In genomic region chr10:79949873-79950272, GRCm38 (mm10) we compare ENCODE assay signal across 22 mouse cellular contexts. TPM values are rescaled to one million over a fixed set of nuclear protein-coding genes. Genes with fewer than 3 reads are reported as not detected.
DNase-seq lines count a peak whose midpoint lies in the region; ATAC-seq and TF ChIP-seq lines count a peak whose summit lies in the region.
"Had no signal": no experiment of that assay in that cellular context is flagged by ENCODE, and none has a peak within 500 bp of the region (broad histone marks: within the 10 kb centered on the region; RNA-seq: fewer than 3 reads in every experiment).

No protein-coding gene starts in this region.

- TF ChIP-seq POLR2A in kidney, adult 2 months (IDR thresholded peaks at IDR 0.05; ENCODE audit: low read depth, low read length): no peak
- peak; percentile 38 for TF ChIP-seq POLR2A in CH12.LX (IDR thresholded peaks at IDR 0.05; ENCODE audit: low read depth, low read length)

- no peaks in the 10 kb centered on the region for H3K36me3 ChIP-seq in kidney, adult 2 months (ENCODE audit: control insufficient read depth, insufficient read depth, low read length)
- H3K36me3 ChIP-seq in kidney, embryonic 15.5 days: peaks cover 63% of the 10 kb centered on the region
- peaks cover 52% of the 10 kb centered on the region for H3K36me3 ChIP-seq in liver, embryonic 12.5 days
- H3K36me3 ChIP-seq in liver, postnatal 0 days (replicated peaks; ENCODE audit: insufficient read depth, low read length): peaks cover 46% of the 10 kb centered on the region
- peaks cover 73 to 91% of the 10 kb centered on the region in 2 experiments for H3K36me3 ChIP-seq in CH12.LX (replicated peaks in 1 of 2; ENCODE audit: control insufficient read depth in 1 of 2, insufficient read depth in 1 of 2, low read length in 1 of 2)

- H3K27ac ChIP-seq in kidney, adult 2 months (ENCODE audit: insufficient read depth, low read depth, low read length): no peak overlapping the region
- H3K27ac ChIP-seq in kidney, embryonic 15.5 days: no peak overlapping the region
- 0 out of 2 replicates have a peak overlapping the region, but pooled peaks have one; percentile 11 for H3K27ac ChIP-seq in liver, embryonic 12.5 days
- H3K27ac ChIP-seq in liver, postnatal 0 days (ENCODE audit: low read depth): no peak overlapping the region
- no peak overlapping the region for H3K27ac ChIP-seq in CH12.LX (ENCODE audit: insufficient read depth, low read depth)
- H3K27ac ChIP-seq: embryonic facial prominence, embryonic 10.5 days; embryonic facial prominence, embryonic 12.5 days; forebrain, embryonic 13.5 days; forebrain, embryonic 15.5 days had no signal

- H3K4me2 ChIP-seq in kidney, embryonic 15.5 days: no peak overlapping the region
- no peak overlapping the region for H3K4me2 ChIP-seq in liver, embryonic 12.5 days
- no peak overlapping the region for H3K4me2 ChIP-seq in liver, postnatal 0 days (ENCODE audit: low read depth, low read length)
- H3K4me2 ChIP-seq in CH12.LX (ENCODE audit: insufficient read depth, low read depth, poor library complexity, severe bottlenecking): no peak overlapping the region
- H3K4me2 ChIP-seq: embryonic facial prominence, embryonic 12.5 days; forebrain, embryonic 13.5 days; forebrain, embryonic 15.5 days had no signal

- H3K9me3 ChIP-seq in kidney, embryonic 15.5 days (replicated peaks): no peaks in the 10 kb centered on the region
- H3K9me3 ChIP-seq in liver, embryonic 12.5 days (replicated peaks): no peaks in the 10 kb centered on the region
- no peaks in the 10 kb centered on the region for H3K9me3 ChIP-seq in liver, postnatal 0 days (ENCODE audit: low read length)
- H3K9me3 ChIP-seq in CH12.LX (replicated peaks; ENCODE audit: low read length): no peaks in the 10 kb centered on the region
- H3K9me3 ChIP-seq: embryonic facial prominence, embryonic 10.5 days; embryonic facial prominence, embryonic 12.5 days; forebrain, embryonic 13.5 days; forebrain, embryonic 15.5 days; G1E had no signal

- no peak for ATAC-seq in kidney, embryonic 15.5 days (replicated peaks; ENCODE audit: low FRiP score)
- no peak for ATAC-seq in liver, embryonic 12.5 days
- ATAC-seq in liver, postnatal 0 days: no peak
- ATAC-seq: activated CD4-positive, CD25-positive, alpha-beta regulatory T cell, adult 4 months; forebrain, embryonic 13.5 days; forebrain, embryonic 15.5 days; Patski had no signal

- no peak overlapping the region for H3K4me3 ChIP-seq in kidney, adult 2 months (ENCODE audit: insufficient read depth, low read depth, low read length)
- H3K4me3 ChIP-seq in kidney, embryonic 15.5 days (replicated peaks): no peak overlapping the region
- H3K4me3 ChIP-seq in liver, embryonic 12.5 days: no peak overlapping the region
- no peak overlapping the region for H3K4me3 ChIP-seq in liver, postnatal 0 days (ENCODE audit: low read depth, low read length)
- H3K4me3 ChIP-seq in CH12.LX (replicated peaks in 1 of 3; ENCODE audit: low read depth in 2 of 3, low read length in 2 of 3, poor library complexity in 1 of 3): no peak overlapping the region
- H3K4me3 ChIP-seq: embryonic facial prominence, embryonic 10.5 days; embryonic facial prominence, embryonic 12.5 days; forebrain, embryonic 13.5 days; forebrain, embryonic 15.5 days had no signal

- TF ChIP-seq EP300 in liver, postnatal 0 days (IDR thresholded peaks at IDR 0.05; ENCODE audit: low read depth): no peak
- no peak for TF ChIP-seq EP300 in CH12.LX (IDR thresholded peaks at IDR 0.05; ENCODE audit: low read length)

- dilution Hi-C loops in CH12.LX (cut with MboI; ENCODE audit: extremely low pct_ligation_motif_present, extremely low pct_unique_long_range_greater_than_20kb, low sequenced_read_pairs): no loop called here

- in situ Hi-C loops in CH12.LX (cut with MboI; ENCODE audit: low pct_ligation_motif_present, low pct_unique_long_range_greater_than_20kb, low sequenced_read_pairs): no loop called here

- H3K4me1 ChIP-seq in kidney, adult 2 months (ENCODE audit: control insufficient read depth, insufficient read depth, low read length): peaks cover 14% of the 10 kb centered on the region; the same call in 1 of the 2 replicates
- H3K4me1 ChIP-seq in kidney, embryonic 15.5 days: peaks cover 29% of the 10 kb centered on the region
- peaks cover 48% of the 10 kb centered on the region for H3K4me1 ChIP-seq in liver, embryonic 12.5 days
- H3K4me1 ChIP-seq in liver, postnatal 0 days (ENCODE audit: insufficient read depth): peaks cover 19% of the 10 kb centered on the region
- peaks cover 25 to 64% of the 10 kb centered on the region in 2 experiments for H3K4me1 ChIP-seq in CH12.LX (ENCODE audit: control insufficient read depth in 1 of 2, insufficient read depth in 2 of 2)

- peak; percentile 73 for DNase-seq in kidney, adult 2 months
- no peak for DNase-seq in liver, postnatal 0 days
- DNase-seq in CH12.LX (ENCODE audit: extremely low read depth): no peak
- DNase-seq in yolk sac, embryonic 10.5 days (ENCODE audit: low spot score): peak; percentile 79
- no peak for DNase-seq in urinary bladder, postnatal 10 days (ENCODE audit: low spot score)
- DNase-seq: adrenal gland, adult 8-10 months; adrenal gland, postnatal 14 days; adrenal gland, postnatal 36 days; cerebellum, adult 11-12 months; cerebellum, adult 2 months; cerebellum, adult 9-10 months; cerebellum, postnatal 10 days; cerebellum, postnatal 25 days had no signal

- peaks cover 24% of the 10 kb centered on the region for H3K79me2 ChIP-seq in CH12.LX (replicated peaks; ENCODE audit: control insufficient read depth, extremely low read depth, insufficient read depth, poor library complexity, severe bottlenecking)

- no peaks in the 10 kb centered on the region for H3K27me3 ChIP-seq in kidney, adult 2 months (replicated peaks; ENCODE audit: control insufficient read depth, insufficient read depth, low read length)
- H3K27me3 ChIP-seq in kidney, embryonic 15.5 days: no peaks in the 10 kb centered on the region
- no peaks in the 10 kb centered on the region for H3K27me3 ChIP-seq in liver, embryonic 12.5 days (replicated peaks)
- no peaks in the 10 kb centered on the region for H3K27me3 ChIP-seq in liver, postnatal 0 days (ENCODE audit: insufficient read depth, low read length)
- H3K27me3 ChIP-seq in CH12.LX (replicated peaks): no peaks in the 10 kb centered on the region
- H3K27me3 ChIP-seq: embryonic facial prominence, embryonic 12.5 days; forebrain, embryonic 13.5 days; forebrain, embryonic 15.5 days; Patski had no signal

- H3K9ac ChIP-seq in kidney, embryonic 15.5 days: no peak overlapping the region
- H3K9ac ChIP-seq in liver, embryonic 12.5 days: no peak overlapping the region
- H3K9ac ChIP-seq in liver, postnatal 0 days (replicated peaks): no peak overlapping the region
- no peak overlapping the region for H3K9ac ChIP-seq in CH12.LX (ENCODE audit: insufficient read depth, low read depth)
- H3K9ac ChIP-seq: embryonic facial prominence, embryonic 12.5 days; forebrain, embryonic 13.5 days; forebrain, embryonic 15.5 days had no signal

- no peak for TF ChIP-seq RAD21 in CH12.LX (IDR thresholded peaks at IDR 0.05; ENCODE audit: low read depth, low read length)

- 67% methylated on average over 4 of the region's 4 CpGs for WGBS in kidney, adult 2 months
- 79% methylated on average over 4 of the region's 4 CpGs for WGBS in kidney, embryonic 15.5 days
- WGBS in liver, embryonic 12.5 days (ENCODE audit: insufficient replicate concordance): 78% methylated on average over 4 of the region's 4 CpGs
- 72% methylated on average over 4 of the region's 4 CpGs for WGBS in liver, postnatal 0 days (ENCODE audit: insufficient replicate concordance)

- no peak for TF ChIP-seq CTCF in kidney, adult 2 months (conservative IDR thresholded peaks at IDR 0.05; ENCODE audit: insufficient read depth, insufficient read length, low read depth, low read length)
- TF ChIP-seq CTCF in liver, postnatal 0 days (IDR thresholded peaks at IDR 0.05; ENCODE audit: low read depth): no peak
- no peak for TF ChIP-seq CTCF in CH12.LX (conservative IDR thresholded peaks at IDR 0.05 in 1 of 2, IDR thresholded peaks at IDR 0.05 in 1 of 2; ENCODE audit: low read depth in 2 of 2, low read length in 2 of 2)

RNA-seq across cellular contexts. Expression of gene Wdr18, which starts 10.1 kb away (rescaled TPM):
- 60.4 and 67.5 TPM in 2 replicates for polyA plus RNA-seq in kidney, adult 2 months (2012; rRNA removed)
- 115 TPM in 2 replicates for polyA plus RNA-seq in kidney, embryonic 15.5 days (2015; fragmentation: Nextera tagmentation; extraction: Ambion mirVana)
- 99.9 and 114 TPM in 2 replicates for polyA plus RNA-seq in liver, embryonic 12.5 days (2016; fragmentation: Nextera tagmentation; extraction: Ambion mirVana)
- 40.7 and 41.2 TPM in 2 replicates for polyA plus RNA-seq in liver, postnatal 0 days (2015; fragmentation: Nextera tagmentation; extraction: Ambion mirVana)
- 92.1 and 111 TPM in 2 replicates for total RNA-seq in CH12.LX (2012; rRNA removed)
- 59.7 and 70.8 TPM in 2 replicates for total RNA-seq in CH12.LX (2014; rRNA removed)
- polyA plus RNA-seq in CH12.LX (2012; ENCODE audit: insufficient read length, low read depth): 54.2 and 69.7 TPM in 2 replicates

RNA-seq across cellular contexts. Expression of gene Grin3b, which starts 20.6 kb away (rescaled TPM):
- polyA plus RNA-seq in kidney, adult 2 months (2012; rRNA removed): 1.6 and 2.0 TPM in 2 replicates
- 0.31 and 0.39 TPM in 2 replicates for polyA plus RNA-seq in kidney, embryonic 15.5 days (2015; fragmentation: Nextera tagmentation; extraction: Ambion mirVana)
- 0.14 TPM in 2 replicates for polyA plus RNA-seq in liver, embryonic 12.5 days (2016; fragmentation: Nextera tagmentation; extraction: Ambion mirVana)
- 0.05 TPM in 1 of 2 replicates, not detected in the other for polyA plus RNA-seq in liver, postnatal 0 days (2015; fragmentation: Nextera tagmentation; extraction: Ambion mirVana)
- total RNA-seq in CH12.LX (2012; rRNA removed): 0.59 and 0.76 TPM in 2 replicates
- total RNA-seq in CH12.LX (2014; rRNA removed): 0.27 and 0.30 TPM in 2 replicates
- 0.56 and 0.78 TPM in 2 replicates for polyA plus RNA-seq in CH12.LX (2012; ENCODE audit: insufficient read length, low read depth)
- total RNA-seq: adrenal gland, postnatal 14 days; adrenal gland, postnatal 36 days had no signal
- polyA plus RNA-seq: activated CD4-positive, CD25-positive, alpha-beta regulatory T cell, adult 4 months had no signal

RNA-seq across cellular contexts. Expression of gene Arid3a, which starts 23.0 kb away (rescaled TPM):
- polyA plus RNA-seq in kidney, adult 2 months (2012; rRNA removed): 6.7 and 8.1 TPM in 2 replicates
- polyA plus RNA-seq in kidney, embryonic 15.5 days (2015; fragmentation: Nextera tagmentation; extraction: Ambion mirVana): 7.3 and 7.4 TPM in 2 replicates
- 5.6 and 6.4 TPM in 2 replicates for polyA plus RNA-seq in liver, embryonic 12.5 days (2016; fragmentation: Nextera tagmentation; extraction: Ambion mirVana)
- 4.5 and 5.5 TPM in 2 replicates for polyA plus RNA-seq in liver, postnatal 0 days (2015; fragmentation: Nextera tagmentation; extraction: Ambion mirVana)
- total RNA-seq in CH12.LX (2012; rRNA removed) (114 and 161 TPM in 2 replicates), CH12.LX (2014; rRNA removed) (45.9 and 48.4 TPM in 2 replicates)
- polyA plus RNA-seq in CH12.LX (2012; ENCODE audit: insufficient read length, low read depth): 84.7 and 94.4 TPM in 2 replicates

RNA-seq across cellular contexts. Expression of gene R3hdm4, which starts 28.9 kb away (rescaled TPM):
- 146 and 154 TPM in 2 replicates for polyA plus RNA-seq in kidney, adult 2 months (2012; rRNA removed)
- polyA plus RNA-seq in kidney, embryonic 15.5 days (2015; fragmentation: Nextera tagmentation; extraction: Ambion mirVana): 142 and 155 TPM in 2 replicates
- 67.5 and 74.1 TPM in 2 replicates for polyA plus RNA-seq in liver, embryonic 12.5 days (2016; fragmentation: Nextera tagmentation; extraction: Ambion mirVana)
- 47.3 and 51.7 TPM in 2 replicates for polyA plus RNA-seq in liver, postnatal 0 days (2015; fragmentation: Nextera tagmentation; extraction: Ambion mirVana)
- 20.9 and 22.3 TPM in 2 replicates for total RNA-seq in CH12.LX (2012; rRNA removed)
- 8.9 and 10.5 TPM in 2 replicates for total RNA-seq in CH12.LX (2014; rRNA removed)
- 53.2 and 59.4 TPM in 2 replicates for polyA plus RNA-seq in CH12.LX (2012; ENCODE audit: insufficient read length, low read depth)

RNA-seq across cellular contexts. Expression of gene Kiss1r, which starts 33.1 kb away (rescaled TPM):
- 5.6 and 9.2 TPM in 2 replicates for polyA plus RNA-seq in kidney, adult 2 months (2012; rRNA removed)
- polyA plus RNA-seq in kidney, embryonic 15.5 days (2015; fragmentation: Nextera tagmentation; extraction: Ambion mirVana): 0.71 and 1.2 TPM in 2 replicates
- polyA plus RNA-seq in liver, embryonic 12.5 days (2016; fragmentation: Nextera tagmentation; extraction: Ambion mirVana): 0.35 and 0.43 TPM in 2 replicates
- polyA plus RNA-seq in liver, postnatal 0 days (2015; fragmentation: Nextera tagmentation; extraction: Ambion mirVana): 0.18 and 0.34 TPM in 2 replicates
- 0.21 and 0.76 TPM in 2 replicates for total RNA-seq in CH12.LX (2012; rRNA removed)
- 0.24 and 0.32 TPM in 2 replicates for total RNA-seq in CH12.LX (2014; rRNA removed)
- 0.17 and 0.20 TPM in 2 replicates for polyA plus RNA-seq in CH12.LX (2012; ENCODE audit: insufficient read length, low read depth)

Comparison
In these comparisons a context has a peak if more than half of its experiments do, and no peak if none do; other contexts are left out.
1. DNase-seq: peak in kidney, adult 2 months (single experiment) and yolk sac, embryonic 10.5 days (single experiment); none in liver, postnatal 0 days (single experiment), CH12.LX (single experiment) and urinary bladder, postnatal 10 days (single experiment).